Mouse (Mus musculus): ENCODE measurements around the gene Npas3.

GRCm38 (mm10) chr12:53467549-53467948 lies 219.1 kb downstream of the Npas3 start:
- no peak for TF ChIP-seq CTCF (IDR thresholded peaks at IDR 0.05; ENCODE audit: low read depth, low read length)
- no peak for TF ChIP-seq POLR2A (IDR thresholded peaks at IDR 0.05; ENCODE audit: extremely low read depth, insufficient read depth, low read length)
